Mouse (Mus musculus): ENCODE measurements around the gene Ctbp1. TPM values are rescaled to one million over a fixed set of nuclear protein-coding genes. Genes with fewer than 3 reads are reported as not detected.

The Ctbp1 gene
- 221 TPM in 2 replicates for polyA plus RNA-seq (2015; fragmentation: Nextera tagmentation; extraction: Ambion mirVana)

DNA sequence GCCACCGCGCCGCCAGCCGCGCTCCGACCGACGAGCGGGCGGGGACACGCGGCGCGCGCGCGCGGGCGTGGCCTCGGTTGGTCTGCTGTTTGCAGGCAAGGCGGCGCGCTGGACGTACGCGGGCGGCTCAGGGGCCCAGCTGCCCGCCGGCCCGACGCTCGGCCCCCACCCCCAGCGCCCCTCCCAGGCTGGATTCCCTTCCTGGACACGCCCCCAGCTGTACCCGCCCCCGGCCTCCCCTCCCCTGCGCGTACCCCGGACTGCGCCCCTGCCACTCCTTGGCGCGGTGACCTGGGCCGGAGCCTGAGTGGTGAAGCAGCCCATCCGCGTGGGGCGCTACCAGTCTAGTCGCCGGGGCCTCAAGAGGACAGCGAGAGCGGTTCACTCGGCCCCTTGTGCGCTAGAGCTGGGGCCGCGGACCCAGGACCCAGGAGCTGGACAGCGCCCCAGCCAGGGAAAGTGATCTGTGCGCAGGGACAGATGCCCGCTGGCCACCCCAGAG lies at the start of gene Ctbp1:
Gene Ctbp1, minus strand, starts transcription at position 42 of the 502 bp plus-strand sequence.
- whole genome bisulfite sequencing = under 1% methylated on average over 54 of the region's 57 CpGs

DNA sequence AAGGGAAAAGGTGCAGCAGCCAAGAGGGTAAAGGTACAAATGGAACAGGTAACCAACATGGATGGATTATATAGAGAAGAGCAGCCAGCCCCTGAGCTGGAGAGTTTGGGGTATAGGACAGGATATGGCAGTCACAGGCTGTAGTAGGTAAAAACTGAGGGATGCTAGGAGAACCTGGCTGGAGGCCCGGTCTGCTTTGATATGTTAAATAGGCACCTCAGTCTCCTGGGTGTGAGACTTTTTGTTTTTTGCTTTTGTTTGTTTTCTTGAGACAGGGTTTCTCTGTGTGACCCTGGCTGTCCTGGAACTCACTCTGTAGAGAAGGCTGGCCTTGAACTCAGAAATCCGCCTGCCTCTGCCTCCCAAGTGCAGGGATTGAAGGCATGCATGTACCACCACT lies 49.7 kb upstream of the Ctbp1 start:
- no peak overlapping the region for H3K4me2 ChIP-seq (ENCODE audit: low read depth, low read length)
- H3K9me3 ChIP-seq (replicated peaks; ENCODE audit: control insufficient read depth, low read length) = no peaks in the 10 kb centered on the region
- WGBS = 64% methylated on average over 2 of the region's 2 CpGs
- H3K27me3 ChIP-seq (ENCODE audit: control insufficient read depth, insufficient read depth, low read length) = no peaks in the 10 kb centered on the region
- ATAC-seq (ENCODE audit: insufficient read depth, low FRiP score) = no peak
- H3K4me1 ChIP-seq (ENCODE audit: control insufficient read depth, insufficient read depth, low read length) = no peaks in the 10 kb centered on the region
- no peak overlapping the region for H3K4me3 ChIP-seq (replicated peaks; ENCODE audit: low read length)
- no peak overlapping the region for H3K9ac ChIP-seq (ENCODE audit: low read length)
- H3K27ac ChIP-seq (ENCODE audit: low read length) = no peak overlapping the region
- no peaks in the 10 kb centered on the region for H3K36me3 ChIP-seq (ENCODE audit: control insufficient read depth, insufficient read depth, low read length)

More for the DNA sequence above, at the start of gene Ctbp1:
- Histone ChIP-seq H3K4me1 (ENCODE audit: control insufficient read depth, insufficient read depth, low read length) (peaks cover 28% of the 10 kb centered on the region), H3K9me3 (replicated peaks; ENCODE audit: control insufficient read depth, low read length) (no peaks in the 10 kb centered on the region), H3K36me3 (ENCODE audit: control insufficient read depth, insufficient read depth, low read length) (0 out of 2 replicates have a peak, but pooled peaks cover 4% of the 10 kb centered on the region), H3K9ac (ENCODE audit: low read length) (peak within 1 kb of the TSS; percentile 96), H3K27ac (ENCODE audit: low read length) (peak within 1 kb of the TSS; percentile 96), H3K4me3 (replicated peaks; ENCODE audit: low read length) (peak within 1 kb of the TSS; percentile 81), H3K4me2 (ENCODE audit: low read depth, low read length) (peak within 1 kb of the TSS; percentile 85), H3K27me3 (ENCODE audit: control insufficient read depth, insufficient read depth, low read length) (no peaks in the 10 kb centered on the region)
- ATAC-seq (ENCODE audit: insufficient read depth, low FRiP score) = peak; percentile 93

GRCm38 (mm10) chr5:33312192-33312591 lies 37.4 kb upstream of the Ctbp1 start:
- ATAC-seq (ENCODE audit: insufficient read depth, low FRiP score) = no peak

GRCm38 (mm10) chr5:33310704-33311462 lies 36.1 kb upstream of the Ctbp1 start:
- WGBS = 77% methylated on average over 3 of the region's 3 CpGs
- Histone ChIP-seq H3K9me3 (replicated peaks; ENCODE audit: control insufficient read depth, low read length) (no peaks in the 10 kb centered on the region), H3K4me3 (replicated peaks; ENCODE audit: low read length) (no peak overlapping the region), H3K36me3 (ENCODE audit: control insufficient read depth, insufficient read depth, low read length) (no peaks in the 10 kb centered on the region), H3K27ac (ENCODE audit: low read length) (no peak overlapping the region), H3K4me1 (ENCODE audit: control insufficient read depth, insufficient read depth, low read length) (no peaks in the 10 kb centered on the region), H3K9ac (ENCODE audit: low read length) (no peak overlapping the region), H3K27me3 (ENCODE audit: control insufficient read depth, insufficient read depth, low read length) (no peaks in the 10 kb centered on the region), H3K4me2 (ENCODE audit: low read depth, low read length) (no peak overlapping the region)
- ATAC-seq (ENCODE audit: insufficient read depth, low FRiP score) = no peak

More at GRCm38 (mm10) chr5:33312192-33312591, 37.4 kb upstream of the Ctbp1 start:
- H3K4me1 ChIP-seq (ENCODE audit: control insufficient read depth, insufficient read depth, low read length) = no peaks in the 10 kb centered on the region
- WGBS = 78% methylated on average over 7 of the region's 7 CpGs
- H3K27ac ChIP-seq (ENCODE audit: low read length) = no peak overlapping the region
- H3K4me3 ChIP-seq (replicated peaks; ENCODE audit: low read length) = no peak overlapping the region
- no peak overlapping the region for H3K4me2 ChIP-seq (ENCODE audit: low read depth, low read length)
- H3K27me3 ChIP-seq (ENCODE audit: control insufficient read depth, insufficient read depth, low read length) = no peaks in the 10 kb centered on the region
- no peaks in the 10 kb centered on the region for H3K9me3 ChIP-seq (replicated peaks; ENCODE audit: control insufficient read depth, low read length)
- no peak overlapping the region for H3K9ac ChIP-seq (ENCODE audit: low read length)
- no peaks in the 10 kb centered on the region for H3K36me3 ChIP-seq (ENCODE audit: control insufficient read depth, insufficient read depth, low read length)

DNA sequence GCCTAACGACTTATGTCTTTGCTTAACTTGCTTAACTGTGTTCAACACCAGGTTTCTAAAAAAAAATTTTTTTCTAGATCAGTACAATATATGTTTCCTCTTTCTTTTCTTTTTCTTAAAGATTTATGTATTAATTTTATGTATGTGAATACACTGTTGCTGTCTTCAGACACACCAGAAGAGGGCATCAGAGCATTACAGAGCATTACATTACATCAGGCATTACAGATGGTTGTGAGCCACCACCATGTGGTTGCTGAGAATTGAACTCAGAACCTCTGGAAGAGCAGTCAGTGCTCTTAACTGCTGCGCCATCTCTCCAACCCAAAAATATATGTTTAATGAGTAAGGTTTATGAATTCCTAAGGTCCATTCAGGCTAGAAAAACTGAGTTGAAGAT lies 27.0 kb upstream of the Ctbp1 start:
- ATAC-seq (ENCODE audit: insufficient read depth, low FRiP score) = no peak
- H3K27me3 ChIP-seq (ENCODE audit: control insufficient read depth, insufficient read depth, low read length) = no peaks in the 10 kb centered on the region
- WGBS = 79% methylated on average over 2 of the region's 2 CpGs
- H3K4me2 ChIP-seq (ENCODE audit: low read depth, low read length) = no peak overlapping the region
- H3K9ac ChIP-seq (ENCODE audit: low read length) = no peak overlapping the region
- no peak overlapping the region for H3K4me3 ChIP-seq (replicated peaks; ENCODE audit: low read length)
- H3K4me1 ChIP-seq (ENCODE audit: control insufficient read depth, insufficient read depth, low read length) = no peaks in the 10 kb centered on the region
- H3K9me3 ChIP-seq (replicated peaks; ENCODE audit: control insufficient read depth, low read length) = no peaks in the 10 kb centered on the region
- H3K36me3 ChIP-seq (ENCODE audit: control insufficient read depth, insufficient read depth, low read length) = no peaks in the 10 kb centered on the region
- H3K27ac ChIP-seq (ENCODE audit: low read length) = no peak overlapping the region

DNA sequence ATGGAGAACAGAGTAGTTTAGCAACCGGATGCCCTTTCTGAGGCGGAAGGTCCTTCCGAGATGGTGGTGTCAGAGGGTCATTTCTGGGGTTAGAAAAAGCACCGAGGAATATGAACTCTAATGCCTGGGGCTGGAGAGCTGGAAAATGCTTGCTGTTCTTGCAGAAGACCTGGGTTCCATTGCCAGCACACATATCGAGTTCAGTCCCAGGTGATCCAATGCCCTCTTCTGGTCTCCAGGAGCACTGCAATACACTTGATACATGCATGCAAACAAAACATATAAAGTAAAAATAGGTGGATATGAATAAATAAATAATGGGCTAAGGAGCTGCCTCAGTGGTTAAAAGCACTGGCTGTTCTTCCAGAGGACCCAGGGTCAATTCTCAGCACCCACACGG lies 22.4 kb upstream of the Ctbp1 start:
- Histone ChIP-seq H3K27me3 (ENCODE audit: control insufficient read depth, insufficient read depth, low read length) (no peaks in the 10 kb centered on the region), H3K27ac (ENCODE audit: low read length) (no peak overlapping the region), H3K9me3 (replicated peaks; ENCODE audit: control insufficient read depth, low read length) (no peaks in the 10 kb centered on the region), H3K9ac (ENCODE audit: low read length) (no peak overlapping the region), H3K36me3 (ENCODE audit: control insufficient read depth, insufficient read depth, low read length) (no peaks in the 10 kb centered on the region), H3K4me3 (replicated peaks; ENCODE audit: low read length) (no peak overlapping the region), H3K4me2 (ENCODE audit: low read depth, low read length) (no peak overlapping the region), H3K4me1 (ENCODE audit: control insufficient read depth, insufficient read depth, low read length) (no peaks in the 10 kb centered on the region)
- 68% methylated on average over 6 of the region's 6 CpGs for WGBS
- ATAC-seq (ENCODE audit: insufficient read depth, low FRiP score) = no peak

DNA sequence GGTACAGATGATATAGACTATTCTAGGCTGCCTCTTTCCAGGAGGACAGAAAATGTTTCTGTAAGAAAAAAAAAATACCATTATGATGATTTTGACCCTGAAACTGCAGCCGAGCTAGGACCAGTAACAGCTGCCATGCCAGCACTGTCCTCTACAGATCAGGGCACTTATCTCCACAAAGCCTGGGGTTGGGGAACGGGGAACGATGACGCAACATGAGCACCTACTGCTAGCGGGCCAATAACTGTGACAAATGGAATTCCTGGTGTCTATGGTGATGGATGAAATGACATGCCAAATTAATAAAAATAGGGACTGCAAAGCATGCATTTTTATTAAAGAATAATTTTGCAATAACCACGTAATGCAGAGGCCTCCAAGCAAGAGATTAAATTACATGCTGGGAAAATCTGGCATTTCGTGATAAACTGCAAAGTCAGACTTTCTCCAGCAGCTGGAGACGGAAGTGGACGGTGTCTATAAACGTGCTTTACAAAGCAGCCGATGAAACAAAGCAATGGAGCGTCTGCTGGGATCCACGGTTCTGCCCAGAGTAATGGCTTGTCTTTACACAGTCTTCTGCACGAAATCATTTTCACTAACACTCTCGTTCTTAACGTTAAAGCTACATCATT lies 19.1 kb upstream of the Ctbp1 start:
- no peaks in the 10 kb centered on the region for H3K9me3 ChIP-seq (replicated peaks; ENCODE audit: control insufficient read depth, low read length)
- no peak overlapping the region for H3K4me2 ChIP-seq (ENCODE audit: low read depth, low read length)
- no peak overlapping the region for H3K9ac ChIP-seq (ENCODE audit: low read length)
- no peak overlapping the region for H3K4me3 ChIP-seq (replicated peaks; ENCODE audit: low read length)
- 29% methylated on average over 16 of the region's 16 CpGs for WGBS
- no peaks in the 10 kb centered on the region for H3K4me1 ChIP-seq (ENCODE audit: control insufficient read depth, insufficient read depth, low read length)
- H3K27ac ChIP-seq (ENCODE audit: low read length) = no peak overlapping the region
- no peaks in the 10 kb centered on the region for H3K36me3 ChIP-seq (ENCODE audit: control insufficient read depth, insufficient read depth, low read length)
- no peak for ATAC-seq (ENCODE audit: insufficient read depth, low FRiP score)
- H3K27me3 ChIP-seq (ENCODE audit: control insufficient read depth, insufficient read depth, low read length) = no peaks in the 10 kb centered on the region

GRCm38 (mm10) chr5:33283951-33284350 lies 9.2 kb upstream of the Ctbp1 start:
- H3K36me3 ChIP-seq (ENCODE audit: control insufficient read depth, insufficient read depth, low read length) = no peaks in the 10 kb centered on the region
- H3K9me3 ChIP-seq (replicated peaks; ENCODE audit: control insufficient read depth, low read length) = no peaks in the 10 kb centered on the region
- H3K4me3 ChIP-seq (replicated peaks; ENCODE audit: low read length) = no peak overlapping the region
- ATAC-seq (ENCODE audit: insufficient read depth, low FRiP score) = no peak
- H3K4me2 ChIP-seq (ENCODE audit: low read depth, low read length) = no peak overlapping the region
- H3K27ac ChIP-seq (ENCODE audit: low read length) = no peak overlapping the region
- WGBS = 63% methylated on average over 7 of the region's 7 CpGs
- H3K9ac ChIP-seq (ENCODE audit: low read length) = no peak overlapping the region
- no peaks in the 10 kb centered on the region for H3K4me1 ChIP-seq (ENCODE audit: control insufficient read depth, insufficient read depth, low read length)
- H3K27me3 ChIP-seq (ENCODE audit: control insufficient read depth, insufficient read depth, low read length) = no peaks in the 10 kb centered on the region

GRCm38 (mm10) chr5:33281428-33281827 lies 6.6 kb upstream of the Ctbp1 start:
- no peak for ATAC-seq (ENCODE audit: insufficient read depth, low FRiP score)
- Histone ChIP-seq H3K27ac (ENCODE audit: low read length) (no peak overlapping the region), H3K9me3 (replicated peaks; ENCODE audit: control insufficient read depth, low read length) (no peaks in the 10 kb centered on the region), H3K4me2 (ENCODE audit: low read depth, low read length) (no peak overlapping the region), H3K4me1 (ENCODE audit: control insufficient read depth, insufficient read depth, low read length) (no peaks in the 10 kb centered on the region), H3K36me3 (ENCODE audit: control insufficient read depth, insufficient read depth, low read length) (no peaks in the 10 kb centered on the region), H3K4me3 (replicated peaks; ENCODE audit: low read length) (no peak overlapping the region), H3K9ac (ENCODE audit: low read length) (no peak overlapping the region), H3K27me3 (ENCODE audit: control insufficient read depth, insufficient read depth, low read length) (no peaks in the 10 kb centered on the region)
- WGBS = 50% methylated on average over 1 of the region's 1 CpGs

All from stomach, embryonic 16.5 days (tissue).